Mouse (Mus musculus) forebrain, embryonic 14.5 days (tissue): ENCODE results near the gene 4921536K21Rik. TPM values are rescaled to one million over a fixed set of nuclear protein-coding genes. Genes with fewer than 3 reads are reported as not detected.

Source experiments
- ATAC-seq: fragments of 200-750 bp; cut with Nextera tagmentation; 2 replicates; pipeline ENCODE4 v1.8.0; 2017; ENCODE audit warnings: mild to moderate bottlenecking, moderate library complexity
- DNase-seq: peaks from one replicate; pipeline ENCODE4 v3.0.0-alpha.2; 2015; ENCODE audit warnings: low spot score
- H3K27ac ChIP-seq: fragments of 300-500 bp; sonication (generic); 2 replicates; pipeline ENCODE4 v1.5.1; 2014; ENCODE audit warnings: low read depth, mild to moderate bottlenecking, control low read depth, low read length, moderate library complexity
- H3K27me3 ChIP-seq: fragments of 300-500 bp; sonication (generic); replicated peaks from 2 replicates; pipeline ENCODE4 v1.6.1; 2014; ENCODE audit warnings: low read length, control low read depth, mixed read lengths; ENCODE audit not compliant: control insufficient read depth, insufficient read depth
- H3K36me3 ChIP-seq: fragments of 300-500 bp; sonication (generic); 2 replicates; pipeline ENCODE4 v1.6.1; 2014; ENCODE audit warnings: low read length, control low read depth; ENCODE audit not compliant: control insufficient read depth, insufficient read depth
- H3K4me1 ChIP-seq: fragments of 300-500 bp; sonication (generic); 2 replicates; pipeline ENCODE4 v1.6.1; 2014; ENCODE audit warnings: antibody characterized with exemption, low read length, control low read depth; ENCODE audit not compliant: control insufficient read depth, insufficient read depth
- H3K4me2 ChIP-seq: fragments of 300-500 bp; sonication (generic); 2 replicates; pipeline ENCODE4 v1.6.1; 2014; ENCODE audit warnings: mild to moderate bottlenecking, control low read depth, low read length
- H3K4me3 ChIP-seq: fragments of 300-500 bp; sonication (generic); 2 replicates; pipeline ENCODE4 v1.5.1; 2014; ENCODE audit warnings: low read depth, low read length, control low read depth
- H3K9ac ChIP-seq: fragments of 300-500 bp; sonication (generic); 2 replicates; pipeline ENCODE4 v1.6.1; 2014; ENCODE audit warnings: mild to moderate bottlenecking, low read length, control low read depth, moderate library complexity
- H3K9me3 ChIP-seq: fragments of 300-500 bp; sonication (generic); replicated peaks from 2 replicates; pipeline ENCODE4 v1.6.1; 2016; ENCODE audit warnings: low read length, control low read depth, mixed read lengths; ENCODE audit not compliant: control insufficient read depth
- WGBS: fragments of 180-500 bp; shearing (Covaris S2); extraction: QIAGEN DNeasy Blood & Tissue Kit; methylation state at CpG from one replicate; pipeline ENCODE4 v1.1.7; 2014; 5-methylcytosine and 5-hydroxymethylcytosine counted together
- polyA plus RNA-seq: library from polyadenylated mRNA; unstranded; fragments of >200 nt; fragmentation: Nextera tagmentation; extraction: Ambion mirVana; gene quantifications from 2 replicates; pipeline ENCODE4 v1.2.1, GENCODE M21; 2014

4921536K21Rik gene
- 0.16 and 0.36 TPM in 2 replicates for polyA plus RNA-seq

- Histone ChIP-seq H3K4me3 (peak within 1 kb of the TSS; percentile 39), H3K4me1 (peaks cover 3% of the 10 kb centered on the region; the same call in 1 of the 2 replicates), H3K27me3 (no peaks in the 10 kb centered on the region), H3K27ac (peak within 1 kb of the TSS; percentile 79), H3K4me2 (peak within 1 kb of the TSS; percentile 63), H3K9me3 (no peaks in the 10 kb centered on the region), H3K9ac (peak within 1 kb of the TSS; percentile 62), H3K36me3 (peaks cover 21% of the 10 kb centered on the region)
- peak; percentile 98 for DNase-seq
- peak; percentile 100 for ATAC-seq
- WGBS: 2% methylated on average over 46 of the region's 46 CpGs
Measured at GRCm38 (mm10) chr11:3894406-3895281, at the start of gene 4921536K21Rik, which contains the start of gene Dusp18. Gene 4921536K21Rik (minus strand): TSS chr11:3895098. Gene Dusp18 (plus strand): TSS chr11:3895240.

- ATAC-seq (no peak), DNase-seq (no peak)
- Histone ChIP-seq H3K27me3 (no peaks in the 10 kb centered on the region), H3K9me3 (no peaks in the 10 kb centered on the region), H3K4me1 (no peaks in the 10 kb centered on the region), H3K27ac (no peak overlapping the region), H3K4me3 (no peak overlapping the region), H3K36me3 (no peaks in the 10 kb centered on the region), H3K4me2 (no peak overlapping the region), H3K9ac (no peak overlapping the region)
- 85% methylated on average over 7 of the region's 7 CpGs for WGBS
Measured at GRCm38 (mm10) chr11:3941371-3941770, 46.5 kb upstream of the 4921536K21Rik start.

GRCm38 (mm10) chr11:3937321-3937874, 42.5 kb upstream of the 4921536K21Rik start:
- no peaks in the 10 kb centered on the region for H3K4me1 ChIP-seq

GRCm38 (mm10) chr11:3936318-3936717, 41.4 kb upstream of the 4921536K21Rik start:
- Histone ChIP-seq H3K27ac (no peak overlapping the region), H3K9me3 (no peaks in the 10 kb centered on the region), H3K9ac (no peak overlapping the region), H3K4me2 (no peak overlapping the region), H3K36me3 (no peaks in the 10 kb centered on the region), H3K4me1 (peaks cover 2% of the 10 kb centered on the region; the same call in 1 of the 2 replicates), H3K27me3 (no peaks in the 10 kb centered on the region), H3K4me3 (no peak overlapping the region)
- 64% methylated on average over 3 of the region's 3 CpGs for WGBS
- ATAC-seq: peak; percentile 59; the same call in 1 of the 2 replicates
- peak; percentile 83 for DNase-seq

More at GRCm38 (mm10) chr11:3937321-3937874, 42.5 kb upstream of the 4921536K21Rik start:
- DNase-seq (no peak), ATAC-seq (no peak)
- no peak overlapping the region for H3K4me2 ChIP-seq
- WGBS: 83% methylated on average over 13 of the region's 13 CpGs
- no peaks in the 10 kb centered on the region for H3K36me3 ChIP-seq
- no peak overlapping the region for H3K27ac ChIP-seq
- H3K4me3 ChIP-seq: no peak overlapping the region
- no peaks in the 10 kb centered on the region for H3K9me3 ChIP-seq
- H3K9ac ChIP-seq: no peak overlapping the region
- H3K27me3 ChIP-seq: no peaks in the 10 kb centered on the region

- no peak for ATAC-seq
- H3K27ac ChIP-seq: no peak overlapping the region
- DNase-seq: no peak
- peaks cover 5% of the 10 kb centered on the region; the same call in 1 of the 2 replicates for H3K4me1 ChIP-seq
- WGBS: 72% methylated on average over 4 of the region's 4 CpGs
- H3K4me2 ChIP-seq: no peak overlapping the region
- H3K9me3 ChIP-seq: no peaks in the 10 kb centered on the region
- no peaks in the 10 kb centered on the region for H3K36me3 ChIP-seq
- H3K9ac ChIP-seq: no peak overlapping the region
- no peaks in the 10 kb centered on the region for H3K27me3 ChIP-seq
- H3K4me3 ChIP-seq: no peak overlapping the region
Measured at GRCm38 (mm10) chr11:3935135-3935534, 40.2 kb upstream of the 4921536K21Rik start.

GRCm38 (mm10) chr11:3933756-3934285, 38.9 kb upstream of the 4921536K21Rik start:
- Histone ChIP-seq H3K4me3 (no peak overlapping the region), H3K4me1 (peaks cover 5% of the 10 kb centered on the region; the same call in 1 of the 2 replicates), H3K9me3 (no peaks in the 10 kb centered on the region), H3K27ac (no peak overlapping the region), H3K36me3 (no peaks in the 10 kb centered on the region), H3K9ac (no peak overlapping the region), H3K4me2 (no peak overlapping the region), H3K27me3 (no peaks in the 10 kb centered on the region)
- no peak for ATAC-seq
- WGBS: 91% methylated on average over 9 of the region's 9 CpGs
- no peak for DNase-seq

GRCm38 (mm10) chr11:3931511-3932211, 36.8 kb upstream of the 4921536K21Rik start, which contains the start of gene Tcn2:
Gene Tcn2 (minus strand): TSS chr11:3932159.
- Histone ChIP-seq H3K4me2 (peak within 1 kb of the TSS; percentile 63), H3K27ac (no peak within 1 kb of the TSS), H3K4me3 (peak within 1 kb of the TSS; percentile 38), H3K27me3 (no peaks in the 10 kb centered on the region), H3K9me3 (no peaks in the 10 kb centered on the region), H3K9ac (peak within 1 kb of the TSS; percentile 57), H3K4me1 (peaks cover 5% of the 10 kb centered on the region; the same call in 1 of the 2 replicates), H3K36me3 (no peaks in the 10 kb centered on the region)
- peak; percentile 86 for DNase-seq
- under 1% methylated on average over 20 of the region's 26 CpGs for WGBS
- ATAC-seq: peak; percentile 78

GRCm38 (mm10) chr11:3930931-3931330, 36.0 kb upstream of the 4921536K21Rik start:
- WGBS: 22% methylated on average over 6 of the region's 6 CpGs
- DNase-seq: no peak
- H3K27ac ChIP-seq: no peak overlapping the region
- H3K9ac ChIP-seq: peak overlapping the region; percentile 57
- no peaks in the 10 kb centered on the region for H3K36me3 ChIP-seq
- peak overlapping the region; percentile 63 for H3K4me2 ChIP-seq
- no peaks in the 10 kb centered on the region for H3K27me3 ChIP-seq
- peaks cover 5% of the 10 kb centered on the region; the same call in 1 of the 2 replicates for H3K4me1 ChIP-seq
- no peaks in the 10 kb centered on the region for H3K9me3 ChIP-seq
- peak overlapping the region; percentile 38; the same call in 1 of the 2 replicates for H3K4me3 ChIP-seq
- ATAC-seq: no peak
